Comparison of ENCODE assay signal across 8 mouse cellular contexts in genomic region chr9:14500023-14500915, GRCm38 (mm10). TPM values are rescaled to one million over a fixed set of nuclear protein-coding genes. Genes with fewer than 3 reads are reported as not detected.
A peak's percentile ranks its signal among the peaks of the same experiment; 100 is the strongest.
DNase-seq lines count a peak whose midpoint lies in the region; ATAC-seq and TF ChIP-seq lines count a peak whose summit lies in the region.

Gene Kdm4d (minus strand): TSS chr9:14500482.
Gene Cwc15 (plus strand): TSS chr9:14500617.

- WGBS in forebrain, embryonic 10.5 days = under 1% methylated on average over 59 of the region's 59 CpGs
- WGBS in heart, embryonic 15.5 days = under 1% methylated on average over 59 of the region's 59 CpGs
- WGBS in liver, embryonic 14.5 days (ENCODE audit: insufficient replicate concordance) = 1% methylated on average over 59 of the region's 59 CpGs
- WGBS in neural tube, embryonic 11.5 days = under 1% methylated on average over 59 of the region's 59 CpGs
- under 1% methylated on average over 59 of the region's 59 CpGs for WGBS in stomach, postnatal 0 days

- ATAC-seq in heart, embryonic 15.5 days (replicated peaks; ENCODE audit: insufficient number of reproducible peaks, insufficient read depth, low FRiP score, low read depth) = peak; percentile 98
- ATAC-seq in liver, embryonic 14.5 days (ENCODE audit: insufficient read depth) = peak; percentile 97
- ATAC-seq in neural tube, embryonic 11.5 days (ENCODE audit: insufficient read depth, low FRiP score, low TSS enrichment) = peak; percentile 100
- ATAC-seq in stomach, postnatal 0 days (ENCODE audit: low FRiP score, low TSS enrichment) = peak; percentile 98

- DNase-seq in CD8-positive naive resting alpha-beta T cell, adult 2 months (ENCODE audit: low read depth in 2 of 2, low spot score in 2 of 2) = peak; percentile 88 to 95
- peak; percentile 95 for DNase-seq in c-Kit-positive CD71-negative TER-119-negative erythroid progenitor cells, embryonic 14.5 days (ENCODE audit: low read depth)
- DNase-seq in forebrain, embryonic 10.5 days (ENCODE audit: extremely low spot score, low spot score) = peak; percentile 92
- peak; percentile 98 for DNase-seq in kidney, postnatal 25 days
- peak; percentile 97 to 98 (median 98) for DNase-seq in liver, embryonic 14.5 days (ENCODE audit: low read depth in 3 of 3, low spot score in 3 of 3)
- peak; percentile 93 for DNase-seq in neural tube, embryonic 11.5 days (ENCODE audit: low spot score)
- DNase-seq in stomach, postnatal 0 days (ENCODE audit: low spot score) = peak; percentile 91

- H3K9me3 ChIP-seq in forebrain, embryonic 10.5 days = no peaks in the 10 kb centered on the region
- no peaks in the 10 kb centered on the region for H3K9me3 ChIP-seq in heart, embryonic 15.5 days (replicated peaks)
- no peaks in the 10 kb centered on the region for H3K9me3 ChIP-seq in liver, embryonic 14.5 days (ENCODE audit: control insufficient read depth, low read length)
- H3K9me3 ChIP-seq in neural tube, embryonic 11.5 days (ENCODE audit: control insufficient read depth, low read length) = no peaks in the 10 kb centered on the region
- no peaks in the 10 kb centered on the region for H3K9me3 ChIP-seq in stomach, postnatal 0 days (ENCODE audit: control insufficient read depth, low read length)

- TF ChIP-seq EP300 in liver, embryonic 14.5 days (IDR thresholded peaks at IDR 0.05; ENCODE audit: low read depth) = no peak
- peak; percentile 82 for TF ChIP-seq EP300 in stomach, postnatal 0 days (optimal IDR thresholded peaks at IDR 0.05)

- H3K4me1 ChIP-seq in forebrain, embryonic 10.5 days = peaks cover 17% of the 10 kb centered on the region
- H3K4me1 ChIP-seq in heart, embryonic 15.5 days (replicated peaks) = peaks cover 14% of the 10 kb centered on the region
- peaks cover 2 to 12% of the 10 kb centered on the region in 2 experiments; a peak in 3 of 4 replicates for H3K4me1 ChIP-seq in liver, embryonic 14.5 days (replicated peaks; ENCODE audit: control insufficient read depth in 2 of 2, insufficient read depth in 2 of 2, low read length in 1 of 2)
- 0 out of 2 replicates have a peak, but pooled peaks cover 2% of the 10 kb centered on the region for H3K4me1 ChIP-seq in neural tube, embryonic 11.5 days (ENCODE audit: control insufficient read depth, insufficient read depth, low read length)
- no peaks in the 10 kb centered on the region for H3K4me1 ChIP-seq in stomach, postnatal 0 days (replicated peaks; ENCODE audit: control insufficient read depth, insufficient read depth)

- peak within 1 kb of the TSS; percentile 82 for H3K4me2 ChIP-seq in heart, embryonic 15.5 days
- peak within 1 kb of the TSS; percentile 79 for H3K4me2 ChIP-seq in liver, embryonic 14.5 days (ENCODE audit: low read depth)
- H3K4me2 ChIP-seq in neural tube, embryonic 11.5 days (ENCODE audit: low read depth) = peak within 1 kb of the TSS; percentile 70
- peak within 1 kb of the TSS; percentile 85 for H3K4me2 ChIP-seq in stomach, postnatal 0 days (replicated peaks; ENCODE audit: low read depth)

- H3K4me3 ChIP-seq in forebrain, embryonic 10.5 days = peak within 1 kb of the TSS; percentile 84
- peak within 1 kb of the TSS; percentile 70 for H3K4me3 ChIP-seq in heart, embryonic 15.5 days
- H3K4me3 ChIP-seq in liver, embryonic 14.5 days (ENCODE audit: insufficient read depth in 1 of 2, low read depth in 2 of 2, low read length in 2 of 2) = peak within 1 kb of the TSS; percentile 92 to 96
- H3K4me3 ChIP-seq in neural tube, embryonic 11.5 days (ENCODE audit: low read depth, low read length) = peak within 1 kb of the TSS; percentile 86
- H3K4me3 ChIP-seq in stomach, postnatal 0 days (ENCODE audit: low read depth, low read length) = peak within 1 kb of the TSS; percentile 62

- no peaks in the 10 kb centered on the region for H3K27me3 ChIP-seq in forebrain, embryonic 10.5 days (ENCODE audit: poor library complexity, severe bottlenecking)
- no peaks in the 10 kb centered on the region for H3K27me3 ChIP-seq in heart, embryonic 15.5 days
- H3K27me3 ChIP-seq in liver, embryonic 14.5 days (ENCODE audit: control insufficient read depth, insufficient read depth, low read length) = no peaks in the 10 kb centered on the region
- no peaks in the 10 kb centered on the region for H3K27me3 ChIP-seq in neural tube, embryonic 11.5 days (ENCODE audit: control insufficient read depth, insufficient read depth, low read length)
- no peaks in the 10 kb centered on the region for H3K27me3 ChIP-seq in stomach, postnatal 0 days (ENCODE audit: control insufficient read depth, insufficient read depth, low read length)

- TF ChIP-seq CTCF in liver, embryonic 14.5 days (IDR thresholded peaks at IDR 0.05; ENCODE audit: low read depth) = no peak
- no peak for TF ChIP-seq CTCF in stomach, postnatal 0 days (IDR thresholded peaks at IDR 0.05; ENCODE audit: low read depth)

- H3K27ac ChIP-seq in forebrain, embryonic 10.5 days = peak within 1 kb of the TSS; percentile 90
- H3K27ac ChIP-seq in heart, embryonic 15.5 days = peak within 1 kb of the TSS; percentile 68
- H3K27ac ChIP-seq in liver, embryonic 14.5 days = no peak within 1 kb of the TSS
- H3K27ac ChIP-seq in neural tube, embryonic 11.5 days (ENCODE audit: low read depth, low read length) = peak within 1 kb of the TSS; percentile 53; the same call in 1 of the 2 replicates
- peak within 1 kb of the TSS; percentile 61 for H3K27ac ChIP-seq in stomach, postnatal 0 days (replicated peaks)

- peaks cover 32% of the 10 kb centered on the region for H3K36me3 ChIP-seq in forebrain, embryonic 10.5 days (replicated peaks)
- peaks cover 31% of the 10 kb centered on the region for H3K36me3 ChIP-seq in heart, embryonic 15.5 days
- H3K36me3 ChIP-seq in liver, embryonic 14.5 days (replicated peaks; ENCODE audit: control insufficient read depth, insufficient read depth, low read depth) = peaks cover 23% of the 10 kb centered on the region
- H3K36me3 ChIP-seq in neural tube, embryonic 11.5 days (ENCODE audit: control insufficient read depth, insufficient read depth, low read length) = peaks cover 6% of the 10 kb centered on the region
- H3K36me3 ChIP-seq in stomach, postnatal 0 days (ENCODE audit: control insufficient read depth, insufficient read depth, low read length) = peaks cover 10% of the 10 kb centered on the region

- H3K9ac ChIP-seq in heart, embryonic 15.5 days = peak within 1 kb of the TSS; percentile 71
- peak within 1 kb of the TSS; percentile 86 for H3K9ac ChIP-seq in liver, embryonic 14.5 days (replicated peaks)
- peak within 1 kb of the TSS; percentile 81 for H3K9ac ChIP-seq in neural tube, embryonic 11.5 days (ENCODE audit: low read length)
- H3K9ac ChIP-seq in stomach, postnatal 0 days (ENCODE audit: low read length) = peak within 1 kb of the TSS; percentile 69

RNA-seq across cellular contexts. Expression of gene Kdm4d, which starts in this region (rescaled TPM):
- 0.16 and 0.30 TPM in 2 replicates for polyA plus RNA-seq in forebrain, embryonic 10.5 days (2016; fragmentation: Nextera tagmentation; extraction: Ambion mirVana)
- polyA plus RNA-seq in heart, embryonic 15.5 days (2015; fragmentation: Nextera tagmentation; extraction: Ambion mirVana) = 0.11 and 0.15 TPM in 2 replicates
- polyA plus RNA-seq in liver, embryonic 14.5 days (2012; rRNA removed) = 0.02 and 0.04 TPM in 2 replicates
- polyA plus RNA-seq in liver, embryonic 14.5 days (2014; fragmentation: Nextera tagmentation; extraction: Ambion mirVana) = 0.05 TPM in 1 of 2 replicates, not detected in the other
- polyA plus RNA-seq in neural tube, embryonic 11.5 days (2014; fragmentation: Nextera tagmentation; extraction: Ambion mirVana) = 0.15 and 0.28 TPM in 2 replicates
- polyA plus RNA-seq in stomach, postnatal 0 days (2015; fragmentation: Nextera tagmentation; extraction: Ambion mirVana) = 0.16 and 0.21 TPM in 2 replicates

RNA-seq across cellular contexts. Expression of gene Cwc15, which starts in this region (rescaled TPM):
- 173 and 178 TPM in 2 replicates for polyA plus RNA-seq in forebrain, embryonic 10.5 days (2016; fragmentation: Nextera tagmentation; extraction: Ambion mirVana)
- polyA plus RNA-seq in heart, embryonic 15.5 days (2015; fragmentation: Nextera tagmentation; extraction: Ambion mirVana) = 103 and 118 TPM in 2 replicates
- polyA plus RNA-seq in liver, embryonic 14.5 days (2012; rRNA removed) = 16.6 and 39.1 TPM in 2 replicates
- 63.2 and 68.8 TPM in 2 replicates for polyA plus RNA-seq in liver, embryonic 14.5 days (2014; fragmentation: Nextera tagmentation; extraction: Ambion mirVana)
- polyA plus RNA-seq in neural tube, embryonic 11.5 days (2014; fragmentation: Nextera tagmentation; extraction: Ambion mirVana) = 180 and 191 TPM in 2 replicates
- polyA plus RNA-seq in stomach, postnatal 0 days (2015; fragmentation: Nextera tagmentation; extraction: Ambion mirVana) = 115 and 120 TPM in 2 replicates
